Mouse (Mus musculus) liver, embryonic 16.5 days (tissue): ENCODE data around the gene Thrb. TPM values are rescaled to one million over a fixed set of nuclear protein-coding genes. Genes with fewer than 3 reads are reported as not detected.

Source experiments
- ATAC-seq: fragments of 200-750 bp; cut with Nextera tagmentation; 2 replicates; pipeline ENCODE4 v1.8.0; 2017; ENCODE audit warnings: low read depth, mild to moderate bottlenecking, moderate number of reproducible peaks, moderate library complexity
- H3K27ac ChIP-seq: fragments of 300-500 bp; sonication (generic); 2 replicates; pipeline ENCODE4 v1.5.1; 2014; ENCODE audit warnings: mild to moderate bottlenecking, low read length
- H3K27me3 ChIP-seq: fragments of 300-500 bp; sonication (generic); 2 replicates; pipeline ENCODE4 v1.6.1; 2014; ENCODE audit warnings: low read depth, low read length, mixed read lengths; ENCODE audit not compliant: control insufficient read depth, insufficient read depth
- H3K36me3 ChIP-seq: fragments of 300-500 bp; sonication (generic); 2 replicates; pipeline ENCODE4 v1.6.1; 2014; ENCODE audit warnings: mild to moderate bottlenecking; ENCODE audit not compliant: control insufficient read depth, insufficient read depth
- H3K4me1 ChIP-seq: fragments of 300-500 bp; sonication (generic); 2 replicates; pipeline ENCODE4 v1.6.1; 2014; ENCODE audit warnings: low read depth, low read length, mixed read lengths; ENCODE audit not compliant: control insufficient read depth
- H3K4me2 ChIP-seq: fragments of 300-500 bp; sonication (generic); 2 replicates; pipeline ENCODE4 v1.6.1; 2014; ENCODE audit warnings: low read depth, low read length, mixed read lengths
- H3K4me3 ChIP-seq: fragments of 300-500 bp; sonication (generic); 2 replicates; pipeline ENCODE4 v1.5.1; 2014; ENCODE audit warnings: low read depth, mild to moderate bottlenecking, low read length
- H3K9ac ChIP-seq: fragments of 300-500 bp; sonication (generic); 2 replicates; pipeline ENCODE4 v1.6.1; 2014; ENCODE audit warnings: low read depth, low read length
- H3K9me3 ChIP-seq: fragments of 300-500 bp; sonication (generic); replicated peaks from 2 replicates; pipeline ENCODE4 v1.6.1; 2016; ENCODE audit warnings: low read length; ENCODE audit not compliant: control insufficient read depth
- WGBS: fragments of 180-500 bp; shearing (Covaris S2); extraction: QIAGEN DNeasy Blood & Tissue Kit; methylation state at CpG from one replicate; pipeline ENCODE4 v1.1.7; 2014; ENCODE audit not compliant: insufficient replicate concordance; 5-methylcytosine and 5-hydroxymethylcytosine counted together
- polyA plus RNA-seq: library from polyadenylated mRNA; unstranded; fragments of >200 nt; fragmentation: Nextera tagmentation; extraction: Ambion mirVana; gene quantifications from 2 replicates; pipeline ENCODE4 v1.2.1, GENCODE M21; 2015

Thrb gene
- polyA plus RNA-seq, 1 experiment from 2014 or later, result 6.0 TPM

DNA sequence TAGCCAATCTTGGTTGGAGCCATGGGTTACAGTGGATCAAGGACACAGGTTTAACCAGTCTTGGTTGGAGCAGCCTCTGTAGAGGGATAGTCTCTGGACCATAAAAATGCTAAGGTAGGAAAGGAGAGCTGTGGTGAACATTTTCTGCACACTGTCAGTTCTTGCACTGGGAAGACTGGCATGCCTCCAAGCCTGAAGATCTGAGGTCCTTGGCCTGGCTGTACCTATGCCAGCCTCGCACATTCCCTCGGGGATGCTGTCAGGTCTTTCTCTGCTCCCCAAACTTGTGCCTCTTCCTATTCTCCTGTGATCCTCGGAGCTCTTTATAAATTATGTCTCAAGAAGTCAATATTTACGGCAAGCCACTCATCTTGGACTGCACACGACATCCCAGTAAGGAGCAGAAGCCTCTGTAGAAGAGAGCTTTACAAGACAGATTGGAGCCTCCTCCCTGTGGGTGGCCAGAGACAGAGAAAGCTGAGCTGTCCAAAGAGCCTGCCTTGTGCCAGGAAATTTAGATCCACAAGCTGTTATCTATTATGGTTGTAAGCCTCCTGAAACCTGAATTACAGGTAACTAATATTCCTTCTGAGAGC lies 199.8 kb downstream of the Thrb start:
- Histone ChIP-seq H3K27me3 (no peaks in the 10 kb centered on the region), H3K4me1 (no peaks in the 10 kb centered on the region), H3K4me3 (no peak overlapping the region), H3K36me3 (no peaks in the 10 kb centered on the region), H3K4me2 (no peak overlapping the region), H3K9me3 (no peaks in the 10 kb centered on the region), H3K9ac (no peak overlapping the region), H3K27ac (no peak overlapping the region)
- ATAC-seq, result no peak
- 56% methylated on average over 5 of the region's 5 CpGs for WGBS

- H3K27me3 ChIP-seq, result no peaks in the 10 kb centered on the region
- ATAC-seq, result no peak
- WGBS, result 65% methylated on average over 3 of the region's 3 CpGs
- H3K4me3 ChIP-seq, result no peak overlapping the region
- H3K9me3 ChIP-seq, result no peaks in the 10 kb centered on the region
- H3K27ac ChIP-seq, result no peak overlapping the region
- H3K9ac ChIP-seq, result no peak overlapping the region
- no peaks in the 10 kb centered on the region for H3K4me1 ChIP-seq
- no peak overlapping the region for H3K4me2 ChIP-seq
- H3K36me3 ChIP-seq, result no peaks in the 10 kb centered on the region
These were observed 202.6 kb downstream of the Thrb start for GRCm38 (mm10) chr14:17862651-17863050.

- Histone ChIP-seq H3K9me3 (no peaks in the 10 kb centered on the region), H3K36me3 (no peaks in the 10 kb centered on the region), H3K9ac (no peak overlapping the region), H3K4me3 (no peak overlapping the region), H3K4me2 (no peak overlapping the region), H3K27ac (no peak overlapping the region), H3K27me3 (no peaks in the 10 kb centered on the region), H3K4me1 (no peaks in the 10 kb centered on the region)
- WGBS, result 38% methylated on average over 6 of the region's 6 CpGs
- no peak for ATAC-seq
These were observed 203.8 kb downstream of the Thrb start for GRCm38 (mm10) chr14:17863701-17864320.

DNA sequence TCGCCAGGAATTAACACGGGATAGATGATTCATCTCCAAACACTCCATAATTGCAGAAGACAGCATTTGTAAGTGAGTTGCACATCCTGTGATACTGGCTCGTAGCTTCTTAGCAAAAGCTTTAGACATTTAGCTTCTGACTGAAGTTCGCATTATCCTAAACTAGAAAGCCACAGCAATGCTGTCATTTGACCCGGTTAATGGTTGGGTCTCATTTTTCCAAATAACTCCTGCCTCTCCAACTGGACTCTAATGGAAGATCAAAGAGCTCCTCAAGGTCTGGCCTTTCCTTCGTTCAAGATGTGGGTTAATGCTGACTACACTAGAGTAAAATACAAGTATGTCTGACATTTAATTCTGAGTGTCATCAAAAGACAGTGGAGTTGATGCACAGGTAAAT lies 208.3 kb downstream of the Thrb start:
- 56% methylated on average over 6 of the region's 6 CpGs for WGBS
- H3K4me1 ChIP-seq, result no peaks in the 10 kb centered on the region
- no peak overlapping the region for H3K4me3 ChIP-seq
- no peaks in the 10 kb centered on the region for H3K9me3 ChIP-seq
- no peak overlapping the region for H3K4me2 ChIP-seq
- no peaks in the 10 kb centered on the region for H3K36me3 ChIP-seq
- H3K27me3 ChIP-seq, result no peaks in the 10 kb centered on the region
- no peak for ATAC-seq
- H3K9ac ChIP-seq, result no peak overlapping the region
- H3K27ac ChIP-seq, result no peak overlapping the region

DNA sequence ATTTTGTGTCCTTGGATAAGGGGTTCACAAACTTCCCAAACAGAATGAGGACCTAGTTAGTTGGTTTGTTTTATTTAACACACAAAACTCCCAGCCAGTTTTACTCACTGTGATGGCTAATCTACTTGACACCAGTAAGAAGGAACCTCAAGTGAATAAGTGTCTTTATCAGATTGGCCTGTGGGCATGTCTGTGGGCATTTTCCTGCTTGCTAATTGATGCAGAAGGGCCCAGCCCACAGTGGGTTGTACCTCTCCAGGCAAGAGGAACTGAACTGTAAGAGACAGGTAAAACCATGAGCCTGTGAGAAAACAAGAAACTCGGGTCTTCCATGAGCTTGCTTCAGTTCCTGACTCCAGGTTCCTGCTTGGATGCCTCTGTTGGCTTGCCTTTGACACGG lies 215.9 kb downstream of the Thrb start:
- 23% methylated on average over 2 of the region's 2 CpGs for WGBS
- Histone ChIP-seq H3K9me3 (no peaks in the 10 kb centered on the region), H3K4me1 (peaks cover 2% of the 10 kb centered on the region; the same call in 1 of the 2 replicates), H3K36me3 (no peaks in the 10 kb centered on the region), H3K9ac (no peak overlapping the region), H3K4me2 (no peak overlapping the region), H3K4me3 (no peak overlapping the region), H3K27me3 (no peaks in the 10 kb centered on the region), H3K27ac (no peak overlapping the region)
- ATAC-seq, result no peak

DNA sequence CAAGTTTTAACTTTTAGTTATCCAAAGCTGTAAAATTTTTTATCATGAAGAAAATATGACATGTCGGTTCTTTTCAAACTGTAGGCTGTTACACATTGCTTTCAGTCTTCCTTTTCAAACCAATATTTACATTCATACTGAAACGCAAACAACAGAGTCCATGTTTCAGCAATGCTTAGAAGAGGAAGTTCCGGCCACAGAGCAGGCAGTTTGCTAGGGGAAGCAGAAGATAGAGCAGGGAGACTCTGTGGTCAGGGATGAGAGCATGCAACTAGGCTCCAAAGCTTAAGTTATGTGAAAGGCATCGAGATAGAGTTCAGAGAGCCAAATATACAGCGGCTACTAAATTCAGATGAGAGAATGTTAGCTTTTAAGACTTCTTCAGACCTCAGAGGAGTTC lies 219.4 kb downstream of the Thrb start:
- H3K4me1 ChIP-seq, result peaks cover 2% of the 10 kb centered on the region; the same call in 1 of the 2 replicates
- H3K27me3 ChIP-seq, result no peaks in the 10 kb centered on the region
- H3K9ac ChIP-seq, result no peak overlapping the region
- H3K4me3 ChIP-seq, result no peak overlapping the region
- no peak overlapping the region; the same call in 1 of the 2 replicates for H3K27ac ChIP-seq
- no peak overlapping the region for H3K4me2 ChIP-seq
- WGBS, result 14% methylated on average over 5 of the region's 5 CpGs
- peak; percentile 66 for ATAC-seq
- H3K9me3 ChIP-seq, result no peaks in the 10 kb centered on the region
- H3K36me3 ChIP-seq, result no peaks in the 10 kb centered on the region

DNA sequence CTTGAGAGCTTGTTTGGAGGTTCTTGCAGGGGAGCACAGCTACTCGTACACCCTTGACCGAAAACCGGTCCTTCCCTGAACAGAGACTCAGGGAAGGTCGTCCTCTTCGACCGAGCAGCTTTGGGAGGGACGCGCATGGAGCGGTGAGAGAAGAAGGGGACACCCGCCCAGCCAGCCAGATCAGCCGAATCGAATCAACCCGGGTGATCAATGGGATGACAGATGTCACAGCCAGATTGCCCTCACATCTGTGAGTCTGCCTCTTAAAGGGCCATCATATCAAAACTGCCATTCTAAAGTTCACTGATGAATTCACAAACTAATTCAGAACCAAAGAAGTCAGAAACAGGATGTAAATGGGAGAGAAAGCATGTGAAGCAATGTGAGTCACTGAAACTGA lies 224.8 kb downstream of the Thrb start:
- no peak overlapping the region for H3K4me3 ChIP-seq
- WGBS, result 73% methylated on average over 13 of the region's 13 CpGs
- no peaks in the 10 kb centered on the region for H3K9me3 ChIP-seq
- H3K9ac ChIP-seq, result no peak overlapping the region
- ATAC-seq, result no peak
- H3K27me3 ChIP-seq, result no peaks in the 10 kb centered on the region
- H3K4me2 ChIP-seq, result no peak overlapping the region
- no peaks in the 10 kb centered on the region for H3K36me3 ChIP-seq
- H3K4me1 ChIP-seq, result no peaks in the 10 kb centered on the region
- no peak overlapping the region for H3K27ac ChIP-seq

DNA sequence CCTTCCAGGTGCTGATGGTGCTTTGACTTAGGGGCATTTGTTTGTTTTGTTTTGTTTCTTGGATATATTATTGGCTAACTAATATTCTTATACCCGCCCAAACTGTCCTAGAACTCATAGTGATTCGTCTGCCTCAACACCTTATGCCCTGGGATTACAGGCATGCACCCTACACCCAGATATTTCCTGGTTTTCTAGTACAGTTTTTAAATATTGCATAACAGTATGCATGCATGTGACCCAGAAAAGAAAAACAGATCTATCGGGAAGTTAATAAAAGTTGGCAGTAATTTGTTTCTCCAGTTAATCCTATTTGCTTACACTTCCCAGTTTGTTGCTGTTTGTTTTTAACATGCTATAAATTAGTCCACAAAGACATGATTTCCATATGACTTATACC lies 225.3 kb downstream of the Thrb start:
- Histone ChIP-seq H3K9me3 (no peaks in the 10 kb centered on the region), H3K27ac (no peak overlapping the region), H3K4me3 (no peak overlapping the region), H3K9ac (no peak overlapping the region), H3K27me3 (no peaks in the 10 kb centered on the region), H3K4me2 (no peak overlapping the region), H3K4me1 (no peaks in the 10 kb centered on the region), H3K36me3 (no peaks in the 10 kb centered on the region)
- 64% methylated on average over 3 of the region's 3 CpGs for WGBS
- ATAC-seq, result no peak

- Histone ChIP-seq H3K36me3 (no peaks in the 10 kb centered on the region), H3K4me1 (no peaks in the 10 kb centered on the region), H3K27ac (no peak overlapping the region), H3K9me3 (no peaks in the 10 kb centered on the region), H3K9ac (no peak overlapping the region), H3K4me3 (no peak overlapping the region), H3K27me3 (no peaks in the 10 kb centered on the region), H3K4me2 (no peak overlapping the region)
- no peak for ATAC-seq
- WGBS, result 50% methylated on average over 1 of the region's 1 CpGs
These were observed 234.7 kb downstream of the Thrb start for GRCm38 (mm10) chr14:17894791-17895190.
